Mouse (Mus musculus) brain, adult 10 weeks (tissue): ENCODE measurements around the gene Gm7257. TPM values are rescaled to one million over a fixed set of nuclear protein-coding genes. Genes with fewer than 3 reads are reported as not detected.

Experiments used
- polyA plus RNA-seq: library from polyadenylated mRNA; stranded (reverse); fragments of 350-450 nt; fragmentation: Illumina TruSeq; extraction: RNeasy Lipid Tissue Mini Kit (QIAGEN cat#74804); gene quantifications from one replicate; pipeline ENCODE4 v1.2.3, GENCODE M21; 2015; ENCODE audit warnings: low read depth, low replicate concordance

The Gm7257 gene
- not detected for polyA plus RNA-seq

GRCm38 (mm10) chr9:36431584-36431983 lies at the start of gene Gm7257:
TSS of gene Gm7257 (plus strand) at chr9:36431884.

GRCm38 (mm10) chr9:36475338-36475737 lies 43.7 kb downstream of the Gm7257 start, which contains the start of gene Gm9513:
TSS of gene Gm9513 (plus strand) at chr9:36475638.

Other genes with a start within 250 kb of the Gm7257 start
- gene Gm9513, start 43.8 kb downstream of the Gm7257 start, polyA plus RNA-seq = not detected
- not detected for gene Gm5615, start 110.1 kb downstream of the Gm7257 start, polyA plus RNA-seq
- not detected for gene Gm17689, start 150.8 kb downstream of the Gm7257 start, polyA plus RNA-seq
- not detected for gene A630095E13Rik, start 211.5 kb downstream of the Gm7257 start, polyA plus RNA-seq